Mouse (Mus musculus) adrenal gland, postnatal 14 days (tissue): Measurements from ENCODE around the gene Yars2. TPM values are rescaled to one million over a fixed set of nuclear protein-coding genes. Genes with fewer than 3 reads are reported as not detected.

Experiments used
- total RNA-seq: library from RNA; stranded (reverse); gene quantifications from 2 replicates; pipeline ENCODE4 v1.2.3, GENCODE M21; 2021

Yars2 gene
- total RNA-seq, 1 experiment from 2014 or later = 33.8 TPM

Other genes with a start within 250 kb of the Yars2 start
- 2.7 and 4.3 TPM in 2 replicates for gene Pkp2, start 89.6 kb upstream of the Yars2 start, total RNA-seq
- 72.6 and 77.9 TPM in 2 replicates for gene Dnm1l, start 56.0 kb downstream of the Yars2 start, total RNA-seq